Mouse (Mus musculus): ENCODE data around the gene Ubqln3. TPM values are rescaled to one million over a fixed set of nuclear protein-coding genes. Genes with fewer than 3 reads are reported as not detected.

Ubqln3 gene
- polyA plus RNA-seq (2016; fragmentation: Nextera tagmentation; extraction: Ambion mirVana), result not detected in 2 replicates

- DNase-seq (ENCODE audit: extremely low spot score, low spot score), result no peak
- H3K4me3 ChIP-seq, result no peak within 1 kb of the TSS
- 86% methylated on average over 3 of the region's 3 CpGs for WGBS
- no peaks in the 10 kb centered on the region for H3K27me3 ChIP-seq (ENCODE audit: poor library complexity, severe bottlenecking)
- H3K9me3 ChIP-seq, result no peaks in the 10 kb centered on the region
- no peaks in the 10 kb centered on the region for H3K4me1 ChIP-seq
- H3K36me3 ChIP-seq (replicated peaks), result no peaks in the 10 kb centered on the region
- H3K27ac ChIP-seq, result no peak within 1 kb of the TSS
These were observed at the start of gene Ubqln3 for GRCm38 (mm10) chr7:104143179-104143578. Gene Ubqln3, minus strand, starts transcription at chr7:104143279.

- no peak for DNase-seq (ENCODE audit: extremely low spot score, low spot score)
- no peak overlapping the region for H3K27ac ChIP-seq
These were observed 48.2 kb upstream of the Ubqln3 start for GRCm38 (mm10) chr7:104191275-104191674.

GRCm38 (mm10) chr7:104183292-104183691 is 40.2 kb upstream of the Ubqln3 start, which contains the start of gene Olfr648:
Gene Olfr648, minus strand, starts transcription at chr7:104183392.
- Histone ChIP-seq H3K4me3 (no peak within 1 kb of the TSS), H3K27ac (no peak within 1 kb of the TSS), H3K9me3 (no peaks in the 10 kb centered on the region), H3K27me3 (ENCODE audit: poor library complexity, severe bottlenecking) (no peaks in the 10 kb centered on the region), H3K36me3 (replicated peaks) (no peaks in the 10 kb centered on the region), H3K4me1 (no peaks in the 10 kb centered on the region)
- no peak for DNase-seq (ENCODE audit: extremely low spot score, low spot score)
- 94% methylated on average over 2 of the region's 2 CpGs for WGBS

More at GRCm38 (mm10) chr7:104191275-104191674, 48.2 kb upstream of the Ubqln3 start:
- Histone ChIP-seq H3K9me3 (no peaks in the 10 kb centered on the region), H3K36me3 (replicated peaks) (no peaks in the 10 kb centered on the region), H3K4me3 (no peak overlapping the region), H3K4me1 (no peaks in the 10 kb centered on the region), H3K27me3 (ENCODE audit: poor library complexity, severe bottlenecking) (no peaks in the 10 kb centered on the region)
- WGBS, result 60% methylated on average over 9 of the region's 9 CpGs

GRCm38 (mm10) chr7:104179074-104179473 is 36.0 kb upstream of the Ubqln3 start:
- no peak for DNase-seq (ENCODE audit: extremely low spot score, low spot score)

GRCm38 (mm10) chr7:104178422-104179054 is 35.5 kb upstream of the Ubqln3 start:
- WGBS, result 76% methylated on average over 5 of the region's 5 CpGs
- Histone ChIP-seq H3K27ac (no peak overlapping the region), H3K27me3 (ENCODE audit: poor library complexity, severe bottlenecking) (no peaks in the 10 kb centered on the region), H3K4me1 (no peaks in the 10 kb centered on the region), H3K9me3 (no peaks in the 10 kb centered on the region), H3K4me3 (no peak overlapping the region), H3K36me3 (replicated peaks) (no peaks in the 10 kb centered on the region)
- no peak for DNase-seq (ENCODE audit: extremely low spot score, low spot score)

More at GRCm38 (mm10) chr7:104179074-104179473, 36.0 kb upstream of the Ubqln3 start:
- no peak overlapping the region for H3K27ac ChIP-seq
- no peaks in the 10 kb centered on the region for H3K9me3 ChIP-seq
- H3K4me1 ChIP-seq, result no peaks in the 10 kb centered on the region
- H3K4me3 ChIP-seq, result no peak overlapping the region
- H3K27me3 ChIP-seq (ENCODE audit: poor library complexity, severe bottlenecking), result no peaks in the 10 kb centered on the region
- 98% methylated on average over 1 of the region's 1 CpGs for WGBS
- no peaks in the 10 kb centered on the region for H3K36me3 ChIP-seq (replicated peaks)

- Histone ChIP-seq H3K27me3 (ENCODE audit: poor library complexity, severe bottlenecking) (no peaks in the 10 kb centered on the region), H3K4me3 (no peak overlapping the region), H3K36me3 (replicated peaks) (no peaks in the 10 kb centered on the region), H3K9me3 (no peaks in the 10 kb centered on the region), H3K27ac (no peak overlapping the region), H3K4me1 (no peaks in the 10 kb centered on the region)
- no peak for DNase-seq (ENCODE audit: extremely low spot score, low spot score)
- 38% methylated on average over 1 of the region's 1 CpGs for WGBS
These were observed 32.0 kb upstream of the Ubqln3 start for GRCm38 (mm10) chr7:104175085-104175484.

GRCm38 (mm10) chr7:104169634-104170204 is 26.6 kb upstream of the Ubqln3 start:
- WGBS, result 88% methylated on average over 6 of the region's 6 CpGs

GRCm38 (mm10) chr7:104167105-104167504 is 24.0 kb upstream of the Ubqln3 start:
- no peaks in the 10 kb centered on the region for H3K4me1 ChIP-seq
- H3K27ac ChIP-seq, result no peak overlapping the region
- no peak for DNase-seq (ENCODE audit: extremely low spot score, low spot score)
- WGBS, result 88% methylated on average over 6 of the region's 6 CpGs
- no peaks in the 10 kb centered on the region for H3K36me3 ChIP-seq (replicated peaks)
- no peak overlapping the region for H3K4me3 ChIP-seq
- no peaks in the 10 kb centered on the region for H3K27me3 ChIP-seq (ENCODE audit: poor library complexity, severe bottlenecking)
- H3K9me3 ChIP-seq, result no peaks in the 10 kb centered on the region

More at GRCm38 (mm10) chr7:104169634-104170204, 26.6 kb upstream of the Ubqln3 start:
- no peak for DNase-seq (ENCODE audit: extremely low spot score, low spot score)
- no peak overlapping the region for H3K4me3 ChIP-seq
- H3K27ac ChIP-seq, result no peak overlapping the region
- H3K9me3 ChIP-seq, result no peaks in the 10 kb centered on the region
- no peaks in the 10 kb centered on the region for H3K4me1 ChIP-seq
- H3K36me3 ChIP-seq (replicated peaks), result no peaks in the 10 kb centered on the region
- no peaks in the 10 kb centered on the region for H3K27me3 ChIP-seq (ENCODE audit: poor library complexity, severe bottlenecking)

GRCm38 (mm10) chr7:104150456-104150855 is 7.4 kb upstream of the Ubqln3 start, which contains the start of gene Ubqlnl:
Gene Ubqlnl, minus strand, starts transcription at chr7:104150556.
- Histone ChIP-seq H3K4me3 (no peak within 1 kb of the TSS), H3K9me3 (no peaks in the 10 kb centered on the region), H3K27me3 (ENCODE audit: poor library complexity, severe bottlenecking) (no peaks in the 10 kb centered on the region), H3K36me3 (replicated peaks) (no peaks in the 10 kb centered on the region), H3K27ac (no peak within 1 kb of the TSS), H3K4me1 (no peaks in the 10 kb centered on the region)
- WGBS, result 85% methylated on average over 2 of the region's 2 CpGs
- DNase-seq (ENCODE audit: extremely low spot score, low spot score), result no peak

GRCm38 (mm10) chr7:104137305-104137704 is 5.8 kb downstream of the Ubqln3 start, which contains the start of gene Olfr643:
Gene Olfr643, minus strand, starts transcription at chr7:104137405.
- no peaks in the 10 kb centered on the region for H3K36me3 ChIP-seq (replicated peaks)
- H3K9me3 ChIP-seq, result no peaks in the 10 kb centered on the region
- H3K4me1 ChIP-seq, result no peaks in the 10 kb centered on the region
- no peak for DNase-seq (ENCODE audit: extremely low spot score, low spot score)
- H3K27ac ChIP-seq, result no peak within 1 kb of the TSS
- 93% methylated on average over 5 of the region's 5 CpGs for WGBS
- no peaks in the 10 kb centered on the region for H3K27me3 ChIP-seq (ENCODE audit: poor library complexity, severe bottlenecking)
- H3K4me3 ChIP-seq, result no peak within 1 kb of the TSS

- Histone ChIP-seq H3K27ac (no peak within 1 kb of the TSS), H3K4me1 (no peaks in the 10 kb centered on the region), H3K27me3 (ENCODE audit: poor library complexity, severe bottlenecking) (no peaks in the 10 kb centered on the region), H3K4me3 (no peak within 1 kb of the TSS), H3K9me3 (peaks cover 6% of the 10 kb centered on the region; the same call in 1 of the 2 replicates), H3K36me3 (replicated peaks) (no peaks in the 10 kb centered on the region)
- 96% methylated on average over 5 of the region's 5 CpGs for WGBS
- no peak for DNase-seq (ENCODE audit: extremely low spot score, low spot score)
These were observed 13.4 kb downstream of the Ubqln3 start, which contains the start of gene Ubqln5 for GRCm38 (mm10) chr7:104129726-104130125. Gene Ubqln5, minus strand, starts transcription at chr7:104129826.

- Histone ChIP-seq H3K27me3 (ENCODE audit: poor library complexity, severe bottlenecking) (no peaks in the 10 kb centered on the region), H3K27ac (no peak within 1 kb of the TSS), H3K4me1 (no peaks in the 10 kb centered on the region), H3K36me3 (replicated peaks) (no peaks in the 10 kb centered on the region), H3K4me3 (no peak within 1 kb of the TSS), H3K9me3 (no peaks in the 10 kb centered on the region)
- no peak for DNase-seq (ENCODE audit: extremely low spot score, low spot score)
These were observed 38.4 kb downstream of the Ubqln3 start, which contains the start of gene Olfr646 for GRCm38 (mm10) chr7:104104757-104104972. Gene Olfr646, plus strand, starts transcription at chr7:104104873.

GRCm38 (mm10) chr7:104103913-104104756 is 38.9 kb downstream of the Ubqln3 start:
- H3K27me3 ChIP-seq (ENCODE audit: poor library complexity, severe bottlenecking), result no peaks in the 10 kb centered on the region
- 71% methylated on average over 4 of the region's 4 CpGs for WGBS
- no peak overlapping the region for H3K4me3 ChIP-seq
- no peaks in the 10 kb centered on the region for H3K4me1 ChIP-seq
- no peak overlapping the region for H3K27ac ChIP-seq
- H3K36me3 ChIP-seq (replicated peaks), result no peaks in the 10 kb centered on the region
- no peak for DNase-seq (ENCODE audit: extremely low spot score, low spot score)
- H3K9me3 ChIP-seq, result no peaks in the 10 kb centered on the region

Data from forebrain, embryonic 10.5 days (tissue).